ENCODE assay signal across 8 mouse cellular contexts in the genomic region with DNA sequence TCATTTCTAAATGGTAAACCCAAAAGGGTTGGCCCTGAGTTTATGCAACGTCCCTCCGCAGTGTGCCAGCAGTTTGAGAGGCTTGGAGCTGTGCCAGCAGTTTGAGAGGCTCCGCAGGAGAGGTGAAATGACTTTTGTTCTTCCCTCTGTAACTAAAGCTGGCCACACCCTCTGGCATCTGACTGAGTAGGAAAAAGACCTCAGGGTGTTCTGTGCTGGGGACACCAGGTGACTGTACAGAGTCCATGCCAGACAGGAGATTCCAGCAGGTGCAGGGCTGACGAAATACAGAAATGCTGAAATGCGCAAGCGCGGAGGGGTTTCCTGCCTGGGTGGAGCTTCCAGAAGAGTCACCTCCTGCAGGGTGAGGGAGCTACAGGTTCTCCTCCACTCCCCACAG. TPM values are rescaled to one million over a fixed set of nuclear protein-coding genes. Genes with fewer than 3 reads are reported as not detected.
DNase-seq lines count a peak whose midpoint lies in the region; ATAC-seq lines count a peak whose summit lies in the region.

No protein-coding gene starts in this region.

- H3K4me3 ChIP-seq in hindbrain, embryonic 12.5 days, result no peak overlapping the region
- no peak overlapping the region for H3K4me3 ChIP-seq in hindbrain, embryonic 13.5 days
- no peak overlapping the region for H3K4me3 ChIP-seq in kidney, embryonic 14.5 days (ENCODE audit: low read length)

- peaks cover 22% of the 10 kb centered on the region for H3K4me1 ChIP-seq in hindbrain, embryonic 12.5 days
- peaks cover 22% of the 10 kb centered on the region for H3K4me1 ChIP-seq in hindbrain, embryonic 13.5 days (replicated peaks)
- H3K4me1 ChIP-seq in kidney, embryonic 14.5 days (ENCODE audit: control insufficient read depth, insufficient read depth, low read length), result peaks cover 8% of the 10 kb centered on the region

- 0 out of 2 replicates have a peak, but pooled peaks cover 3% of the 10 kb centered on the region for H3K9me3 ChIP-seq in hindbrain, embryonic 12.5 days (replicated peaks)
- 0 out of 2 replicates have a peak, but pooled peaks cover 7% of the 10 kb centered on the region for H3K9me3 ChIP-seq in hindbrain, embryonic 13.5 days
- H3K9me3 ChIP-seq in kidney, embryonic 14.5 days (ENCODE audit: control insufficient read depth, low read length), result peaks cover 3% of the 10 kb centered on the region; the same call in 1 of the 2 replicates

- peak; percentile 83 for DNase-seq in adrenal gland, postnatal 10 days
- DNase-seq in gonadal fat pad, adult 2 months (ENCODE audit: low read depth), result peak; percentile 96
- DNase-seq in thymus, postnatal 10 days (ENCODE audit: low spot score in 2 of 2), result peak; percentile 61 to 71
- no peak for DNase-seq in layer of hippocampus, adult 9-10 months (ENCODE audit: low spot score)

- 48% methylated on average over 7 of the region's 7 CpGs for WGBS in hindbrain, embryonic 12.5 days
- 50% methylated on average over 7 of the region's 7 CpGs for WGBS in hindbrain, embryonic 13.5 days
- 34% methylated on average over 7 of the region's 7 CpGs for WGBS in kidney, embryonic 14.5 days

- H3K9ac ChIP-seq in hindbrain, embryonic 12.5 days, result no peak overlapping the region
- H3K9ac ChIP-seq in hindbrain, embryonic 13.5 days, result no peak overlapping the region
- no peak overlapping the region for H3K9ac ChIP-seq in kidney, embryonic 14.5 days (ENCODE audit: low read depth, low read length)

- H3K27me3 ChIP-seq in hindbrain, embryonic 12.5 days, result no peaks in the 10 kb centered on the region
- H3K27me3 ChIP-seq in hindbrain, embryonic 13.5 days, result peaks cover 2% of the 10 kb centered on the region; the same call in 1 of the 2 replicates
- H3K27me3 ChIP-seq in kidney, embryonic 14.5 days (ENCODE audit: control insufficient read depth, insufficient read depth, low read length), result no peaks in the 10 kb centered on the region

- no peaks in the 10 kb centered on the region for H3K36me3 ChIP-seq in hindbrain, embryonic 12.5 days
- H3K36me3 ChIP-seq in hindbrain, embryonic 13.5 days, result no peaks in the 10 kb centered on the region
- H3K36me3 ChIP-seq in kidney, embryonic 14.5 days (ENCODE audit: control insufficient read depth, insufficient read depth, low read length), result no peaks in the 10 kb centered on the region

- H3K27ac ChIP-seq in hindbrain, embryonic 12.5 days, result no peak overlapping the region
- no peak overlapping the region for H3K27ac ChIP-seq in hindbrain, embryonic 13.5 days
- no peak overlapping the region for H3K27ac ChIP-seq in kidney, embryonic 14.5 days (ENCODE audit: low read depth, low read length)

- peak overlapping the region; percentile 15; the same call in 1 of the 2 replicates for H3K4me2 ChIP-seq in hindbrain, embryonic 12.5 days (replicated peaks)
- no peak overlapping the region for H3K4me2 ChIP-seq in hindbrain, embryonic 13.5 days
- H3K4me2 ChIP-seq in kidney, embryonic 14.5 days (replicated peaks; ENCODE audit: low read depth, low read length), result no peak overlapping the region; the same call in 1 of the 2 replicates

- no peak for ATAC-seq in hindbrain, embryonic 12.5 days (ENCODE audit: low FRiP score)
- ATAC-seq in hindbrain, embryonic 13.5 days (ENCODE audit: low FRiP score), result no peak
- ATAC-seq in kidney, embryonic 14.5 days (ENCODE audit: low FRiP score, low TSS enrichment), result peak; percentile 56; the same call in 1 of the 2 replicates
- ATAC-seq in megakaryocyte, adult 5-6 weeks (ENCODE audit: poor library complexity, severe bottlenecking), result peak; percentile 93

RNA-seq across cellular contexts. Expression of a gene that starts 16.4 kb away (rescaled TPM):
- 10.3 and 10.4 TPM in 2 replicates for polyA plus RNA-seq in hindbrain, embryonic 12.5 days (2016; fragmentation: Nextera tagmentation; extraction: Ambion mirVana)
- polyA plus RNA-seq in hindbrain, embryonic 13.5 days (2015; fragmentation: Nextera tagmentation; extraction: Ambion mirVana), result 11.5 and 12.3 TPM in 2 replicates
- total RNA-seq in adrenal gland, postnatal 10 days (2021), result 10 to 100 TPM; 25.4 to 26.7 TPM
- polyA plus RNA-seq in gonadal fat pad, adult 2 months (2012; rRNA removed), result 70.7 and 103 TPM in 2 replicates
- 15.4 and 17.1 TPM in 2 replicates for polyA plus RNA-seq in kidney, embryonic 14.5 days (2014; fragmentation: Nextera tagmentation; extraction: Ambion mirVana)
- 14.0 and 17.3 TPM in 2 replicates for total RNA-seq in megakaryocyte, adult 5-6 weeks (2015)
- 13.6 and 18.9 TPM in 2 replicates for total RNA-seq in megakaryocyte, adult 5-6 weeks (2017)

RNA-seq across cellular contexts. Expression of a gene that starts 50.6 kb away (rescaled TPM):
- 7.7 and 8.3 TPM in 2 replicates for polyA plus RNA-seq in hindbrain, embryonic 12.5 days (2016; fragmentation: Nextera tagmentation; extraction: Ambion mirVana)
- polyA plus RNA-seq in hindbrain, embryonic 13.5 days (2015; fragmentation: Nextera tagmentation; extraction: Ambion mirVana), result 2.6 and 3.4 TPM in 2 replicates
- 10 to 100 TPM; 59.2 to 73.0 TPM for total RNA-seq in adrenal gland, postnatal 10 days (2021)
- 19.9 and 25.3 TPM in 2 replicates for polyA plus RNA-seq in gonadal fat pad, adult 2 months (2012; rRNA removed)
- 7.3 and 7.7 TPM in 2 replicates for polyA plus RNA-seq in kidney, embryonic 14.5 days (2014; fragmentation: Nextera tagmentation; extraction: Ambion mirVana)
- total RNA-seq in megakaryocyte, adult 5-6 weeks (2015), result 11.5 and 12.9 TPM in 2 replicates
- total RNA-seq in megakaryocyte, adult 5-6 weeks (2017), result 10.9 and 13.6 TPM in 2 replicates

Comparison
In these comparisons a context has a peak if more than half of its experiments do, and no peak if none do; other contexts are left out.
1. ATAC-seq: peak in kidney, embryonic 14.5 days (single experiment) and megakaryocyte, adult 5-6 weeks (single experiment); none in hindbrain, embryonic 12.5 days (single experiment) and hindbrain, embryonic 13.5 days (single experiment).